Mouse (Mus musculus) forebrain, embryonic 15.5 days (tissue): ENCODE data around the gene Fam151b. TPM values are rescaled to one million over a fixed set of nuclear protein-coding genes. Genes with fewer than 3 reads are reported as not detected.
A peak's percentile ranks its signal among the peaks of the same experiment; 100 is the strongest.

Experiments used
- ATAC-seq: fragments of 200-750 bp; cut with Nextera tagmentation; replicated peaks from 2 replicates; pipeline ENCODE4 v1.8.0; 2017; ENCODE audit warnings: mild to moderate bottlenecking, moderate TSS enrichment, moderate library complexity
- H3K27ac ChIP-seq: fragments of 300-500 bp; sonication (generic); replicated peaks from 2 replicates; pipeline ENCODE4 v1.5.1; 2015; ENCODE audit warnings: mild to moderate bottlenecking, inconsistent platforms
- H3K27me3 ChIP-seq: fragments of 300-500 bp; sonication (generic); 2 replicates; pipeline ENCODE4 v1.6.1; 2015; ENCODE audit warnings: inconsistent platforms
- H3K36me3 ChIP-seq: fragments of 300-500 bp; sonication (generic); 2 replicates; pipeline ENCODE4 v1.6.1; 2015; ENCODE audit warnings: mild to moderate bottlenecking, inconsistent platforms
- H3K4me1 ChIP-seq: fragments of 300-500 bp; sonication (generic); 2 replicates; pipeline ENCODE4 v1.6.1; 2015; ENCODE audit warnings: inconsistent platforms
- H3K4me2 ChIP-seq: fragments of 300-500 bp; sonication (generic); replicated peaks from 2 replicates; pipeline ENCODE4 v1.6.1; 2015; ENCODE audit warnings: mild to moderate bottlenecking, inconsistent platforms
- H3K4me3 ChIP-seq: fragments of 300-500 bp; sonication (generic); 2 replicates; pipeline ENCODE4 v1.5.1; 2015; ENCODE audit warnings: mild to moderate bottlenecking, inconsistent platforms
- H3K9ac ChIP-seq: fragments of 300-500 bp; sonication (generic); replicated peaks from 2 replicates; pipeline ENCODE4 v1.6.1; 2015; ENCODE audit warnings: mild to moderate bottlenecking, inconsistent platforms
- H3K9me3 ChIP-seq: fragments of 300-500 bp; sonication (generic); 2 replicates; pipeline ENCODE4 v1.6.1; 2016; ENCODE audit warnings: inconsistent platforms
- WGBS: fragments of 180-500 bp; shearing (Covaris S2); methylation state at CpG from one replicate; pipeline ENCODE4 v1.1.7; 2015; ENCODE audit warnings: mixed read lengths; 5-methylcytosine and 5-hydroxymethylcytosine counted together
- polyA plus RNA-seq: library from polyadenylated mRNA; unstranded; fragments of >200 nt; fragmentation: Nextera tagmentation; extraction: Ambion mirVana; gene quantifications from 2 replicates; pipeline ENCODE4 v1.2.1, GENCODE M21; 2015

The Fam151b gene
- polyA plus RNA-seq, 1 experiment from 2014 or later, result 0.48 TPM

DNA sequence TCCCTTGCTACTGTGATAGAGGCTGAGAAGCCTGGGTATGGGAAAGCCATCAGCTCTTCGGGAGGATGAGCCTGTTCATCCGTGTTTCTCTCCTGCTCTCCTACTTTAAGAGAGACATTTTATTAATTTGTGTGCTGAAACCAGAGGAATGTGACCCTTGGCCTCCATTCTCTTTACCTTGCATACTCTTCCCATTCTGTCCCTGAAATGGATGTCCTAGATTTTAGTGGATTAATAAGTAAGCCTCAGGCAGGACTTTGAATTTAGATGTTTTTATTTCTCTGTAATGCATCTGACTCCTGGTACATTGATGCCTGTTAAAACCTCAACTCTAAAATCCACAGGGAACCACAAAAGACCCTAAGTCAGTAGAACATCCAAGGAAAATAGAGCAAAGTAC is 14.4 kb downstream of the Fam151b start:
- Histone ChIP-seq H3K27ac (no peak overlapping the region), H3K4me1 (no peaks in the 10 kb centered on the region), H3K9me3 (no peaks in the 10 kb centered on the region), H3K4me3 (no peak overlapping the region), H3K27me3 (no peaks in the 10 kb centered on the region), H3K9ac (no peak overlapping the region), H3K4me2 (no peak overlapping the region), H3K36me3 (peaks cover 7% of the 10 kb centered on the region; the same call in 1 of the 2 replicates)
- WGBS, result 84% methylated on average over 2 of the region's 2 CpGs
- ATAC-seq, result no peak

DNA sequence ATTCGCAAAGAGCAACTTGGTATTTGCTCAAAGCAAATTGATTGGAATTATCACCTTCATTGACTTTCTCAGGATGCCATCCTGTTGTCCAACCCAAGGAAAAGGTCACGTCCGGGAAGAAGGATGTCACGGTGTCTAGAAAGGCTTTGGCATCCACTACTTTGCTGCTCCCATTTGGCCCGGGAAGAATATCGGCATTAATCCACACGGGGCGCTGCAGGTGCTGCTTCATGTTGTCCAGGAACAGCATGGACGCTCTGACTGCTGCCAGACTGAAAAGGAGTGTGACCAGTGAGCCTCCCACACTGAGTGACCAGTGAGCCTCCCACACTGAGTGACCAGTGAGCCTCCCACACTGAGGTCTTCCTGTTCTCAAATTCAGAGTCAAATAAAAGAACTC is 15.9 kb downstream of the Fam151b start:
- Histone ChIP-seq H3K4me1 (no peaks in the 10 kb centered on the region), H3K4me3 (no peak overlapping the region), H3K27ac (no peak overlapping the region), H3K4me2 (no peak overlapping the region), H3K9ac (no peak overlapping the region), H3K27me3 (no peaks in the 10 kb centered on the region), H3K36me3 (peaks cover 7% of the 10 kb centered on the region; the same call in 1 of the 2 replicates), H3K9me3 (no peaks in the 10 kb centered on the region)
- WGBS, result 71% methylated on average over 9 of the region's 9 CpGs
- ATAC-seq, result no peak

GRCm38 (mm10) chr13:92464698-92465097 is 19.1 kb downstream of the Fam151b start:
- Histone ChIP-seq H3K4me3 (no peak overlapping the region), H3K27ac (no peak overlapping the region), H3K27me3 (no peaks in the 10 kb centered on the region), H3K9me3 (no peaks in the 10 kb centered on the region), H3K4me2 (no peak overlapping the region), H3K4me1 (no peaks in the 10 kb centered on the region), H3K36me3 (peaks cover 7% of the 10 kb centered on the region; the same call in 1 of the 2 replicates), H3K9ac (no peak overlapping the region)
- ATAC-seq, result no peak
- WGBS, result 94% methylated on average over 3 of the region's 3 CpGs

DNA sequence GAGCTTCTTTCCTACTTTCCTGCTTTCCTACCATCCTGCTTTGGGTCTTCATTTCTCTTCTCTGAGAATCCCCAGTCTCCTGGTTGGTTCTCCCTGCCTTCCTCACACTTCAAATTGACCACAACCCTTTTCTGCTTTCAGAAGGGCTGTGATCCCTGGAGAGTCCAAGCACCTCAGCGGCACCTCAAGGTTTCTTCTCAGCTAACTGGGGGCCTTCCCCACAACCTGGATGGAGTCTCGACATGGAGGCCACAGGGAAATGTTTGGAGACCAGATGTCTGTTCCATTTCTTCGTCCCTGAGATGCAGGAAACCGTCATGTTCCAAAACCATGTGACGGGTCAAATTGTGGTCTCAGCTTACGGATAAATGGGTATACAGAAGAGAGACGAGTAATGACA is 36.9 kb downstream of the Fam151b start:
- Histone ChIP-seq H3K9me3 (no peaks in the 10 kb centered on the region), H3K36me3 (no peaks in the 10 kb centered on the region), H3K27me3 (no peaks in the 10 kb centered on the region), H3K27ac (no peak overlapping the region), H3K9ac (no peak overlapping the region), H3K4me1 (no peaks in the 10 kb centered on the region), H3K4me3 (no peak overlapping the region), H3K4me2 (no peak overlapping the region)
- no peak for ATAC-seq
- 91% methylated on average over 7 of the region's 7 CpGs for WGBS

- Histone ChIP-seq H3K9ac (no peak overlapping the region), H3K9me3 (no peaks in the 10 kb centered on the region), H3K4me1 (no peaks in the 10 kb centered on the region), H3K27ac (no peak overlapping the region), H3K4me3 (no peak overlapping the region), H3K36me3 (no peaks in the 10 kb centered on the region), H3K4me2 (no peak overlapping the region), H3K27me3 (no peaks in the 10 kb centered on the region)
- no peak for ATAC-seq
- 74% methylated on average over 13 of the region's 13 CpGs for WGBS
These were observed 43.5 kb downstream of the Fam151b start for GRCm38 (mm10) chr13:92440286-92440685.

DNA sequence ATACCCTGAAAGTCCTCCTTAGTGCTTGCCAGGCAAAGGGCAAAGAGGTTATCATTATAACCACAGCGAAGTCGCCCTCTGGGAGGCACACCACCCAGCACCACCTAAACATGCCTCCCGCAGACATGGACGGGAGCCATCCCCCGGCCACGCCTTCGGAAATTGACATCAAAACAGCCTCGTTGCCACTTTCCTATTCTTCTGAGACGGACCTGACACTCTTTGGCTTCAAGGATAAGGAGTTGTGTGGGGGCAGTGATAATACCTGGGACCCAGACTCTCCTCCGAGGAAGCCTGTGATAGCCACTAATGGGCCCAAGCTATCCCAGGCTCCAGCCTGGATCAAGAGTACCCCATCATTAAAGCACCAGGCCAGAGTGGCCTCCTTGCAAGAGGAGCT is 45.2 kb downstream of the Fam151b start:
- no peaks in the 10 kb centered on the region for H3K27me3 ChIP-seq
- no peak overlapping the region for H3K9ac ChIP-seq
- no peak for ATAC-seq
- no peaks in the 10 kb centered on the region for H3K36me3 ChIP-seq
- WGBS, result 95% methylated on average over 10 of the region's 10 CpGs
- no peak overlapping the region for H3K27ac ChIP-seq
- no peaks in the 10 kb centered on the region for H3K9me3 ChIP-seq
- H3K4me3 ChIP-seq, result no peak overlapping the region
- no peak overlapping the region for H3K4me2 ChIP-seq
- no peaks in the 10 kb centered on the region for H3K4me1 ChIP-seq

DNA sequence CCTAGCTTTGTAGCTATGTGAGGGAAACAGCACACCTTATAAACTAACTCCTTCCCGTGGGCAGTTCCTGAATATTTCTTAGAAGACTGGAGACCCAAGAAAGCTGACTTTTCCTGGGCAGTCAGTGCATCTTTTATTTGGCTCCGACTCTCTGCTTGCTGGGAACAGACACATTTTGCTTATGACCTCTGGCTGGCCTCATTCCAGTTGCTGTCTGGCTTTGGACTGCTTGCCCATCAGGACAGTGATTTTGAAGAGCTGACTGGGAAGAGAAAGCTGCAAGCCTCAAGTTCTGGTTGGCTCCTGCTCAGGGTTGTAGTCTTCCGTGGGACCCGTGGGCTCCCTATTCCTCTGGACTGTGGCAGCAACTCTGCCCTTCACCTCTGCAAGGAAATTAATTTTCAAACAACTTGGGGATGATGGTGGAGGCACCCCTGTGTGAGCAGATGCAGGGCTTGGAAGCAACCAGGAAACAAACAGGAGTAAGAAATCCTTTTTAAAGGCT is 56.4 kb downstream of the Fam151b start:
- peaks cover 18% of the 10 kb centered on the region for H3K4me1 ChIP-seq
- H3K36me3 ChIP-seq, result no peaks in the 10 kb centered on the region
- H3K4me2 ChIP-seq, result peak overlapping the region; percentile 100
- no peak overlapping the region for H3K9ac ChIP-seq
- peaks cover 31% of the 10 kb centered on the region for H3K27me3 ChIP-seq
- peak overlapping the region; percentile 73 for H3K4me3 ChIP-seq
- no peak for ATAC-seq
- H3K9me3 ChIP-seq, result no peaks in the 10 kb centered on the region
- H3K27ac ChIP-seq, result no peak overlapping the region
- WGBS, result 57% methylated on average over 4 of the region's 4 CpGs

- Histone ChIP-seq H3K9ac (peak overlapping the region; percentile 57), H3K4me3 (peak overlapping the region; percentile 73), H3K4me1 (peaks cover 18% of the 10 kb centered on the region), H3K27me3 (peaks cover 31% of the 10 kb centered on the region), H3K36me3 (no peaks in the 10 kb centered on the region), H3K27ac (no peak overlapping the region), H3K4me2 (peak overlapping the region; percentile 100), H3K9me3 (no peaks in the 10 kb centered on the region)
- WGBS, result under 1% methylated on average over 75 of the region's 92 CpGs
- peak; percentile 79 for ATAC-seq
These were observed 57.3 kb downstream of the Fam151b start for GRCm38 (mm10) chr13:92426294-92427051.

DNA sequence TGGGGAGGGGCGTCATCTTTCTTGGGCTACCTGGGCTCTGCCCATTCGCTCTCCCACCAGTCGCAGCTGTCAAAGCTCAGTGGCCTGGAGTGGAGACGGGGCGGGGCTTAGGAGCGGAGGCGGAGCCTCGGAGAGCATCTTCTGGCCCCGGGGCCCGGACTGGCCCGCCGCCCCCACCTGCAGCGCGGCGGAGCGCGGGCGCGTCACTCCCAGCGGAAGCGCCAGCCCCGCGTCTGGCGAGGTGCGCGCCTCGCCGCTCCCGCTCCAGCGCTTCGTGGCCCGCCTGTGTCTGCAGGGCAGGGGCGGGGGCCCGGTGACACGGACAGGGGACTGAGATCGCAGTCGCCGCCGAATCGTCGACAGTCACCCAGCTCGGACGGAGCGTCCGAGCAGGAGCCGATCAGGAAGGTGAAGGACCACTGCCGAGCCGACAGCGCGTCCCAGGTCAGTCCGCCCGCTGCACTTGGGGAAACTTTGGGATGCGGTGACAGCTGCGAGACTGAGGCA is 58.0 kb downstream of the Fam151b start, which contains the start of gene Ankrd34b:
Gene Ankrd34b, plus strand, starts transcription at position 139 of the 507 bp plus-strand sequence.
- H3K9me3 ChIP-seq, result no peaks in the 10 kb centered on the region
- ATAC-seq, result peak; percentile 78
- H3K36me3 ChIP-seq, result no peaks in the 10 kb centered on the region
- peaks cover 31% of the 10 kb centered on the region for H3K27me3 ChIP-seq
- WGBS, result under 1% methylated on average over 54 of the region's 54 CpGs
- H3K9ac ChIP-seq, result peak within 1 kb of the TSS; percentile 57
- H3K27ac ChIP-seq, result no peak within 1 kb of the TSS
- peaks cover 18% of the 10 kb centered on the region for H3K4me1 ChIP-seq
- H3K4me2 ChIP-seq, result peak within 1 kb of the TSS; percentile 100
- H3K4me3 ChIP-seq, result peak within 1 kb of the TSS; percentile 73

DNA sequence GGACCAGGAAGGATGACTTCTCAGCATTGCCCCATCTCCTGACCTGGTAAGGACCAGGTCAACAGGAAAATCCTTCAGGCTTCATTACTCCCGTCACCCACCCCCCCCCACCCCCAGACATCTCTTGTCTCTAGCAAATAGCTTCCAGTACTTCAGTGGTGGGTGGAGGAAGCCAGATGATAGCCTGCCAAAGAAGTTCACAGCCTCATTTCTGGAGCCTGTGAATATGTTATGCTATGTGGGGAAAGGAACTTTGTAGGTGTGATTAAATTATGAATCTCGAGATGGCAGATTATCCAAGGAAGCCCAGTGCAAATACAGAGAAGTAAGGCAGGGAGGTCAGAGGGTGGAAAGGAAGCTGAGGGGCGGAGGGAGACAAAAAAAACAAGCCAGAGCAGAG is 60.1 kb downstream of the Fam151b start:
- no peak for ATAC-seq
- H3K4me3 ChIP-seq, result no peak overlapping the region
- WGBS, result 61% methylated on average over 3 of the region's 3 CpGs
- no peak overlapping the region for H3K4me2 ChIP-seq
- H3K9me3 ChIP-seq, result no peaks in the 10 kb centered on the region
- H3K27me3 ChIP-seq, result peaks cover 31% of the 10 kb centered on the region
- H3K27ac ChIP-seq, result no peak overlapping the region
- no peaks in the 10 kb centered on the region for H3K36me3 ChIP-seq
- H3K9ac ChIP-seq, result no peak overlapping the region
- H3K4me1 ChIP-seq, result peaks cover 18% of the 10 kb centered on the region

DNA sequence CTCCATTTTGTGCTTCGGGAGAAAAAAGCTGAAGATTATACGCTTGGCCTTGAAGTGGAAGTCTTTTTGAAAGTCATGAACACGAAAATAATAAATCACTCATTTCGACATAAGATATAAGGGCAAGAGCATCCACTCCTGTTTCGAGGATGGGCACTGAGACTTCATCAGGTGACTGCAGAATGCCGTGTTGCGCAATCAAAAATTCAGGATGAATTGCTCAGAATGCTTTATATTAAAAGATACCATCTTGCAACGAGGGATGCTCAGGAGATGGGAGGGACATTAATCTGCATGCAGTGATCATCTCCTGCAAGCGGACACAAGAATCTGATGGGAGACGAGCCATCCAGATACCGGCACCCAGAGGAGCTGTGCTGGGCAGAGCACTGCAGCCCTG is 64.2 kb downstream of the Fam151b start:
- H3K9ac ChIP-seq, result no peak overlapping the region
- H3K27me3 ChIP-seq, result peaks cover 2% of the 10 kb centered on the region; the same call in 1 of the 2 replicates
- no peak overlapping the region for H3K4me3 ChIP-seq
- no peaks in the 10 kb centered on the region for H3K36me3 ChIP-seq
- H3K27ac ChIP-seq, result no peak overlapping the region
- no peak overlapping the region for H3K4me2 ChIP-seq
- no peaks in the 10 kb centered on the region for H3K4me1 ChIP-seq
- ATAC-seq, result no peak
- WGBS, result 91% methylated on average over 11 of the region's 11 CpGs
- no peaks in the 10 kb centered on the region for H3K9me3 ChIP-seq

- Histone ChIP-seq H3K27ac (no peak overlapping the region), H3K36me3 (no peaks in the 10 kb centered on the region), H3K27me3 (no peaks in the 10 kb centered on the region), H3K4me3 (no peak overlapping the region), H3K9ac (no peak overlapping the region), H3K9me3 (no peaks in the 10 kb centered on the region), H3K4me1 (no peaks in the 10 kb centered on the region), H3K4me2 (no peak overlapping the region)
- no peak for ATAC-seq
- 80% methylated on average over 2 of the region's 2 CpGs for WGBS
These were observed 73.3 kb downstream of the Fam151b start for GRCm38 (mm10) chr13:92410486-92410885.
